Mouse (Mus musculus): ENCODE measurements around the gene Pibf1.

Gene Pibf1

DNA sequence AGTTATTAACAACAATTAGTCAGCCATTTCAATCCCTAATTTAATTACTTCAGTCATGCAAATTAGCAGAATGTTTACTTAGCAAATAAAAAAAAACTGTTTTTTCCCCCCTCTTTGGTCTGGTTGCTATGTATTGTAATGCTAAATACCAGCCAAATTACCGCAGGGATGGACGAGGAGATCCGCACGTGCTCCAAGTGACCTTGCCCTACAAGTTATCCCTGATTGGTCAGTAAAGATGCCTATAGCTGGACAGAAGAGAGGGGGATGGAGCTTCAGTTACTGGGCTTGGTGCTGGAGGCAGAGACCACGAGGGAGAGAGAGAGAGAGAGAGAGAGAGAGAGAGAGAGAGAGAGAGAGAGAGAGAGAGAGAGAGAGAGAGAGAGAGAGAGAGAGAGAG lies 167.5 kb downstream of the Pibf1 start:
- no peak for DNase-seq (ENCODE audit: low read depth)

DNA sequence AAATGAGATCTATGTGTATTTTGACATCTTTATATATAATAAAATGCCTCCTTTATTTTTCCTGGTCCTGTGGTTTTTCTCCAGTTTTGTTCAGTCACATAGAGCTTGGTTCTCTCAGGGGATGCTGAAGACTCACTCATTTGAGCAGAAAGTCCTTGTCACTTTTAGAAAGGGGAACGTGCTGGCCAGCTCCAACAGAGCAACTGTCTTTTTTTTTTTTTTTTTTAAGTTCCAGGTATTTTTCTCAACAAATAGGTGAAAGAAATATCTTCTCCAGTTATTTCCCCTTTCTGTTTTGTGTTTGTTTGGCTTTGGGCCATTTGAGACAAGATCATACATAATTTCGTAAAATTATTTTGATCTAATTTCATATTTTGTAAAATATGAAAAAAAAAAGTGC lies 174.8 kb downstream of the Pibf1 start:
- DNase-seq (ENCODE audit: low read depth), result no peak

DNA sequence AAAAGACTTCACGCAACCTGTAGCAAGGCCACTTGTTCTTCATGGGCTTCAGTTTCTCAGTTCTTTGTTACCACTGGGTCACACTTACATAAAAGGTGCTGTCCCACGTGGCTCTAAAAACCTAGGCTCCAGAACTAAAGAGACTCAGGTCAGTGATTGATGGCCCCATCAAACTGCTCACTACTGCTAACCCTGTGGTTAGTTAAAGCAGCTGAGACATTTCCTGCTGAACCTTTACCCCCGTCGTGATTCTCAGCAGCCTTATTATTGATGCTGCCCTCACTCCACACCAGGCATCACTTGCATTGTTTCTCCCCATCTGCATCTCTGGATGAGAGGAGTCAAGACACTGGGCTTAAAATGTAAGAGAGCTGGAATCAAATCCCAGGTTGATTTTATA lies 176.6 kb downstream of the Pibf1 start:
- peak; percentile 13 for DNase-seq (ENCODE audit: low read depth)

DNA sequence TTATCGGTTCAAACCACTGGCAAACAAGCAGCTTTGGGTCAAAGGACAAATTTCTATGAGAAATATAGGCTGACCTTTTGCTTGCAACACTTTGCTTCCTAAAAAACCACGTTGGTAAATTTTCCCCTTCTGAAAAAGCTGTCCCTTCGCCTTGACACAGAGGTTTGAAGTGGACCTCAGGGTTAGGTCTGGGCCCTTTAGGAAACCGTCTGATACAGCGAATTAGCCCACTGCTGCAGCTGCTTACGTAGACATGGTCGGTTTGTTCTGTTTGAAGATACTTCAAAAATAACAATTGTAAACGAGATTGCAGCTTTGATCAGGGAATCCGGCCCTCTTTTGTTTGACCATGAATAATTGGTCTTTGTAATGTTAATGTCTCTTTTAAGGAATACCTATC lies 179.1 kb downstream of the Pibf1 start:
- peak; percentile 25 for DNase-seq (ENCODE audit: low read depth)

DNA sequence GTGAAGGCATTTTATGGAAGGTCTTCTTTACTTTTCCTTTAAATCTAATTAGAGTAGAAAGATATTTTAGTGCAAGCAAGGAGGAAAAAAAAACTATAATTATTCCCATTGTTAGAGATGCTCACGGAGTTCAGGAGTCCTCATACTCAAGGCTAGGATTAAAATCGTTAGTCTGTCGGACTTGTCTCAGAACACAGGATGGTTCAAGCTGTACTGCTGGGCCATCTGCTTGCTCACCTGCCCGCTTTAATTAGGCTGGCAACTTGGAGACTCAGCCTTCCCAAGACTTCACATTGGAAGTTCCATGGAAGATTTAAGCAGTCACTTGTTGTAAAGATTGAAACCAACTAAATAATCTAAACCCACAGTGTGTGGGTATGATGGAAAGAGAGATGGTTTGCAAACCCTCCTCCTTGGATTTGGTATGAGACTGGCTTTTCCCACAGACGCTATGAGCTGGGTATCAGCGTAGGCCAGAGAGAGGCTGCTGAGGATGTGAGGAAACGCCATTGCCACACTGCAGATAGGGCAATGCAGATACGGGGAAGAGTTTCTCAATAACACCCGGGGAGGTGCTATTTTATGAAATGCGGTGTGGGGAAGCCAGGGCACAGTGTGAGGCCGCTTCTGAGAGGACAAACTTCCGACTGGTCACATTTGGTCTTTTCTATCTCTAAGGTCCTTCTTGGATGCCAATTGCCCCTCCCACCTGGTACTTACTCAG lies 179.7 kb downstream of the Pibf1 start:
- DNase-seq (ENCODE audit: low read depth), result peak; percentile 79

DNA sequence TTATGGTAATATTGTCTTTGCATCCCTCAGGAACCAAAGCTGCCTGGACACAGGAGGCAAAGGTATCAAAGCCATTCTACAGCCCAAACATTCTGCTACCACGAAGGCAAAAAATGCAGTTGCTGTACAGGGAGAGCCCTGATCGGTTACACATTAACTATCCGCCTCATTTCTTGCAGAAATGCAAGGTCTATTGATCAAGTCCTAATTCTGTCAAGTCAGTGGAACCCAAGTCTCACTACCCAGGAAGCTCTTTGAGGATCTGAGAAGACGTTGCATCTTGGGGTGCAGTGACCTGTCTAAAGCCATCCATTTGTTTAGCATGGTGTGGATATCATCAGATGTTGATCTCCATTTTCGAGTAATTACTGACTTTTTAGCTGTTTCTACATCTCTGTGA lies 181.2 kb downstream of the Pibf1 start:
- DNase-seq (ENCODE audit: low read depth), result no peak

DNA sequence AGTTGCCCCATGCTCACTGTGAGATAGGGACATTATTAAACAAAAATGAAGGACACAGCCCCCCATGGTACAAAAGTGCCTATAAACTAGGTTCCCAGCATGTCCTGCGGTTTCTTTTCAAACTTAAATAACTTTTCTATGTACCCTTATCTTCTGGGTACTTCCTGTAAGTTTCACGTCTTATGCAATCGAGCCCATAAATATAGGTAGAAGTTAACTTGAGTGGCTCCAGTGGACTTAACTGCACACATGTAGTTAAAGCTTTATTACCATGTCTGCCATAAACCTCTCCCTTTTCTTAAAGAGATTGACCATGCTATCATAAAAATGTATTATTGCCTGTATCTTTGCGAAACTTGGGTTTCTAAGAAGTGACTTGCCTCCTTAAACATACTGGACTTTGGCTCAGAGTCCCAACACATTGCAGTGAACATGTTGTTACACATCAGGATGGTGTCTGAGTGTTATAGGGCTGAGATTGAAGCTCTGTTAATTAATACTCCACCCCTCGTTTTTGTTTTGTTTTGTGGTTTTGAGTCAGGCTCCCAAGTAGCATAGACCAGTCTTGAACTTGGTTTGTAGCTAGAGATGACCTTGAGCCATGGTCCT lies 181.7 kb downstream of the Pibf1 start:
- DNase-seq (ENCODE audit: low read depth), result peak; percentile 17

DNA sequence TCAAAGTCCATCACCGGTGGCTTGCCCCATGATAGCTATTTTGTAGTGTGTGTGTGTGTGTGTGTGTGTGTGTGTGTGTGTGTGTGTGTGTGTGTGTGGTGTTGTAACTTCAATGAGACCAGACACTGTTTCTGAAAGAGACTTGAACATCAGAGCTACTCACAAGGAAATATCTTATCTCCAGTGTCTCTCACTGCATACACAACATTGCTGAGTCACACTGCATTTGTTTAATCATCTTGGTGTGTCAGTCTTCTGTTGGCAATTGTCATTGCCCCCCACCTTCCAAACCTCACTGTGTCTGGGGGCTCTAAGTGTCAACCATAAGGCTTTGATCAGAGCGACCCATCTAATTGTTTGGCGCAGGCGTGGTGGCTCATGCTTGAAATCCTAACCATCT lies 186.3 kb downstream of the Pibf1 start:
- DNase-seq (ENCODE audit: low read depth), result peak; percentile 66

DNA sequence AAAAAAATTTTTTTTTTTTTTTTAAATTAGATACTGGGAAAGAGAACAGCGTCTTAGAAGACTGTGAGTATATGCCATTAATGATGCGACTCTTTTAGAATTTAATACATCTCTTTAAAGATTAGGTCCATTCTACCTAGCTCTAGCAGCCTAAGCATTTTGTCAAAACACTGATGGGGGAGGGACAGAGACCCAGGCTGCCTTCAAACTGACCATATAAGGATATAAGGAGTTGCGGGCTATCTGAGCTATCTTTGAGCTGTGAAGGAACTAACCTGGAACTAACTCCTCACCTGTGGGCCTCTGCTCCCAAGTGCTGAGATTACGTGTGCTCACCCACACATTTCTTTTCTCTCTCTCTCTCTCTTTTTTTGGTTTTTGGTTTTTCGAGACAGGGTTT lies 193.0 kb downstream of the Pibf1 start:
- no peak for DNase-seq (ENCODE audit: low read depth)

DNA sequence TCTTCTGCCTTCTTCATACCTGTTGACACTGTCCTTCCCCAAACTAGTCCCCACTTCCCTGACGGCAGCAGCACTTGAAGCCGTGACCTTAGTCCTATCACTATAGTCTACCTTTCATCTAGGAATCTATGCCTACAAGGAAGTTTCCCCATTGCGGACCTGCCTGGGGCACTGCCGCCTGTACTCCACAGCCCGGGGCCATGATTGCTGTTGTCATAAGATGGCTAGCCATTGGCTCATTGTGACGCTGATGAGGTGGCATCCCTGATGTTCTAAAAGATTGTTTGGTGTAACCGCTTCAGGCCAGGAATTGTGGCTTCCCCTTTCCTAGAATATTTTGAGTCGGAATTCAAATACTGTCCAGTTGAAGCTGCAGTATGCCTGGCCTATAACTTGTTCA lies 195.2 kb downstream of the Pibf1 start:
- DNase-seq (ENCODE audit: low read depth), result no peak

DNA sequence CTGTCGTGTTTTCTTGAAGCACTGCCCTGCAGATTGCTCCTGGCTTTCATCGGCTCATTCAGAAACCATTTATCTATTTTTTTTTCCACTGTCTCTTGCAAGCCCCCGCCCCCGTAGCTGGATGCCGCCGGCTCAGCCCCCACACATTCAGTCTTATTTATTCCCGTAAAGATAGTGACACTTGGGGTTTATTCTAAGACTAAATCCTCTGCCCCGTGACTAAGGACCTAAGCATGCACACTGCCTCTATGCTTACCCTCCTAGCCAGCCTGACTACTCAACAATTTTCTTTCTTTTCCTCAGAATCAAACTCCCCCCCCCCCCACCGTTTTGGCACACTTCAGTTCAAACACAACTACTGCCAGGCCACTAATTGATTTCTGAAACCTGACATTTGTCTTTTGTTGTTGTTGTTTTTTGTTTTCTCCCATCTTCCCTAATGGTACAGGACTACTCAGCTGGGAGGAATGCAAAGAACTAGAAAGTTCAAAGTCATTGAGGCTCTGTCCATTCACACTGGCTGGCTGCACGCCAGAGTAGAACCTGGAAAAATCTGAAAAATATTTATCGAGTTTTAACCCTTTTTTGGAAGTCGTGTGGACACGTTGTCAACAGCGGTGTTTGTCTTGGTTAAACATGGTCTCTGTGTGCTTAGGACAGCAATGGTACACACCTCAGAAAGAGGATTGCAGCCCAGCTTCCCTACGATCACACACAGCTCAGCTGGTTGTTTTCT lies 196.6 kb downstream of the Pibf1 start:
- DNase-seq (ENCODE audit: low read depth), result no peak

DNA sequence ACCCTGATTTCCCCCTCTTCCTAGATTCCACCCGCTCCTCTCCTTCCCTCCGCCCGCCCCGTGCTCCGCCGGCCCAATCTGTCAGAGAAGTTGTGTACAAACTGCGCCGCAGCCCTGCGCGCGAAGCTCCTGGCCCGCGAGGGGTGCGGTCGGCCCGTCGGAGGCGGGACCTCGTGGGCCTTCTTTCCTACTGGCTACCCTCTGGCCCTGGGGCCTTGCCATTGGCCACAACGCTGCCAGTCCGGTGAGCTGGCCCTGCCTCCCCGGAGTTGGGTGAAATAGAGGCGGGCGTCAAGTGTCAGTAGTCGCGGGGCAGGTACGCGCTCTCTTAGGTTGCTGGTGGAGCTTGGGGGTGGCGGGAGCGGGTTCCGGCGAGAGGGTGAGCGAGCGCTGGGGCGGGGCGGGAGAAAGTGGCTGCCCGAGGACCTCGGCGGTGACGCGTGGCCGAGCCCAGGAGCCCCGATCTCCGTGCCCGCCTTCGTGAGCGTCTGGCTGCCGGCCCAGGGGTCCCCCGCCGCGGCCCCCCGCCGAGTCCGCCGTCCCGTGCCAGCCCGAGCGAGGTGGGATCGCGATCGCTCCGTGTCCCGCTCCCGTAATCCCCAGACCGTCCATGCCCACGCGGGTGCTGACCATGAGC lies 199.3 kb downstream of the Pibf1 start, which contains the start of gene Klf5:
Klf5 (plus strand) TSS at position 307 of the 637 bp plus-strand sequence.
- peak; percentile 89 for DNase-seq (ENCODE audit: low read depth)

DNA sequence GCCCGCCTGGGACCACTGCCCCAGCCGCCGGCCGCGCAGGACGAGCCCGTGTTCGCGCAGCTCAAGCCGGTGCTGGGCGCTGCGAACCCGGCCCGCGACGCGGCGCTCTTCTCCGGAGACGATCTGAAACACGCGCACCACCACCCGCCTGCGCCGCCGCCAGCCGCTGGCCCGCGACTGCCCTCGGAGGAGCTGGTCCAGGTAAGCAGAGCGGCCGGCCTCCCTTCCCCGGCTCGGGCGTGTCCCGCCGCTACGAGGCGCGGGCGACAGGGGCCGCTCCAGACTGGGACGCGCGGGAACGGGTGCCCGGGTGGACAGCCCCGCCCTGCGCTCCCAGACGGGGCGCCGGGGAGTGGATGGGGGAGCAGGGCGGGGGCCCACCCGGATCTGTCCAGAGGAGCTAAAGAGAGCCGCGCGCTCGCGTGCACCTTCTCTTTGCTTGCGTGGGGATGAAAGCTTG lies 199.8 kb downstream of the Pibf1 start:
- DNase-seq (ENCODE audit: low read depth), result peak; percentile 34

DNA sequence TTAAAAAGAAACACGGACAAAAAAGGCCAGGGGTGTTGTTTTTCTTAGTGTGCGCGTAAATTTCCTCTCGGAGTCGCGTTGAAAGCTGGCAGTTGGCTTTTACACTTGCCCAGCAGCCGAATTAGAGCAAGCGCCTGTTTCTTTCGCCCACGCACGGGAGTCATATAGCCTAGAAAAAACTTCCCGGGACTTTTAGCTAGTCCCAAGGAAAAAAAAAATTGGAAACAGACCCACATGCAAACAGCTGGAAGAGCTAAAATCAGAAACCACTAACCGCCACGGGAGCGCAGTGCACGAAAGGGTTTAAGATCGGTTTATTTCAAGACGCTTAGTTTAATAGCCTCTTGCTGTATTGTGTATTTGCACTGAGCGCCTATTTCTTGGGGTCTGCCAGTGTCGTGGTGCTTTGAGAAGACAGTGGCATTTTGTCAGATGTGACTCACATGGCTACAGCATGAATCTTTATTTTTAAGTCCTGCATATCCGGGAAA lies 200.5 kb downstream of the Pibf1 start:
- DNase-seq (ENCODE audit: low read depth), result no peak

DNA sequence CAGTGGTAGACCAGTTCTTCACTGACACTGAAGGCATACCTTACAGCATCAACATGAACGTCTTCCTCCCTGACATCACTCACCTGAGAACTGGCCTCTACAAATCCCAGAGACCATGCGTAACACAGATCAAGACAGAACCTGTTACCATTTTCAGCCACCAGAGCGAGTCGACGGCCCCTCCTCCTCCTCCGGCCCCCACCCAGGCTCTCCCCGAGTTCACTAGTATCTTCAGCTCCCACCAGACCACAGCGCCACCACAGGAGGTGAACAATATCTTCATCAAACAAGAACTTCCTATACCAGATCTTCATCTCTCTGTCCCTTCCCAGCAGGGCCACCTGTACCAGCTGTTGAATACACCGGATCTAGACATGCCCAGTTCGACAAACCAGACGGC lies 202.2 kb downstream of the Pibf1 start:
- peak; percentile 13 for DNase-seq (ENCODE audit: low read depth)
